ENCODE assay signal across 27 mouse cellular contexts in the genomic region with DNA sequence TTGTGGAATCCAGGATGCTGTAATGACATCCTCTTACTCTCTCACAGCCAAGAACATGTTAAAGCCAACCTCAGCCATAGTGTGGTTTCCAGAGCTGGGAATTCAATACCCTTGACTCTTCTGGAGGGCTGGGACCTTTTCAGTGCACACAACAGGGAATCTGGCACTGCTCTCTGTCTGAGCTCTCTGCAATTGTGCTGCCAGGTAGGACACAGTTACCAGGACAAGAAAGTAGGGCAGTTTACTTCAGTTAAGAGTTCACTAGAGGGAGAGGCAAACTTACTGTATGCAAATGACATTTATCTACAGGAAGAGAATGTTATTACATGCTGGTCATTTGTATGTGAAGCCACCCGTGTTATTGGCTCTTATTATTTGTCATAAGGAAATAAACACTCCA.
DNase-seq lines count a peak whose midpoint lies in the region; ATAC-seq lines count a peak whose summit lies in the region.
"Had no signal": no experiment of that assay in that cellular context is flagged by ENCODE, and none has a peak within 500 bp of the region (broad histone marks: within the 10 kb centered on the region; RNA-seq: fewer than 3 reads in every experiment).

No protein-coding gene starts in this region.

- H3K9me3 ChIP-seq in heart, embryonic 11.5 days (replicated peaks; ENCODE audit: control insufficient read depth, low read length): no peaks in the 10 kb centered on the region
- no peaks in the 10 kb centered on the region for H3K9me3 ChIP-seq in embryonic facial prominence, embryonic 14.5 days (ENCODE audit: control insufficient read depth, low read length)
- H3K9me3 ChIP-seq: heart, embryonic 15.5 days; limb, embryonic 10.5 days; limb, embryonic 15.5 days; midbrain, embryonic 10.5 days; neural tube, embryonic 12.5 days had no signal

- H3K4me3 ChIP-seq in heart, embryonic 11.5 days (ENCODE audit: low read depth, low read length): no peak overlapping the region
- no peak overlapping the region for H3K4me3 ChIP-seq in embryonic facial prominence, embryonic 14.5 days (ENCODE audit: low read depth, low read length)
- H3K4me3 ChIP-seq: heart, embryonic 15.5 days; limb, embryonic 10.5 days; limb, embryonic 15.5 days; midbrain, embryonic 10.5 days; myocyte; neural tube, embryonic 12.5 days had no signal

- DNase-seq in cerebellum, adult 18-20 months: peak; percentile 7 to 18
- DNase-seq in cerebellum, adult 11 months: no peak
- DNase-seq in heart, adult 11 months: peak; percentile 74
- peak; percentile 6 for DNase-seq in cerebellum, adult 9-11 months
- DNase-seq in embryonic facial prominence, embryonic 14.5 days (ENCODE audit: low spot score): peak; percentile 48
- DNase-seq in layer of hippocampus, postnatal 10 days (ENCODE audit: low spot score in 2 of 2): no peak
- DNase-seq: adrenal gland, adult 8-10 months; B cell, adult 2 months; kidney, adult 8-10 months; kidney, postnatal 10 days; lung, adult 2 months; lung, postnatal 10 days; right cerebral cortex, postnatal 4 days; thymus, postnatal 4 days had no signal

- H3K27me3 ChIP-seq in heart, embryonic 11.5 days (ENCODE audit: control insufficient read depth, insufficient read depth, low read length): no peaks in the 10 kb centered on the region
- no peaks in the 10 kb centered on the region for H3K27me3 ChIP-seq in embryonic facial prominence, embryonic 14.5 days (replicated peaks; ENCODE audit: control insufficient read depth, insufficient read depth, low read length)
- H3K27me3 ChIP-seq: heart, embryonic 15.5 days; limb, embryonic 15.5 days; neural tube, embryonic 12.5 days had no signal

- no peak overlapping the region for H3K27ac ChIP-seq in heart, embryonic 11.5 days (ENCODE audit: low read depth, low read length)
- H3K27ac ChIP-seq in embryonic facial prominence, embryonic 14.5 days (replicated peaks; ENCODE audit: low read depth, low read length): no peak overlapping the region
- H3K27ac ChIP-seq: heart, embryonic 15.5 days; limb, embryonic 10.5 days; limb, embryonic 15.5 days; liver, embryonic 14.5 days; macrophage; midbrain, embryonic 10.5 days; neural tube, embryonic 12.5 days had no signal

- no peaks in the 10 kb centered on the region for H3K36me3 ChIP-seq in heart, embryonic 11.5 days (ENCODE audit: control insufficient read depth, insufficient read depth, low read length)
- no peaks in the 10 kb centered on the region for H3K36me3 ChIP-seq in embryonic facial prominence, embryonic 14.5 days (ENCODE audit: control insufficient read depth, insufficient read depth, low read length)
- H3K36me3 ChIP-seq: heart, embryonic 15.5 days; limb, embryonic 10.5 days; limb, embryonic 15.5 days; midbrain, embryonic 10.5 days; neural tube, embryonic 12.5 days had no signal

- H3K4me2 ChIP-seq in heart, embryonic 11.5 days: no peak overlapping the region
- no peak overlapping the region for H3K4me2 ChIP-seq in embryonic facial prominence, embryonic 14.5 days (ENCODE audit: low read depth, low read length)
- H3K4me2 ChIP-seq: heart, embryonic 15.5 days; limb, embryonic 15.5 days; neural tube, embryonic 12.5 days had no signal

- H3K4me1 ChIP-seq in heart, embryonic 11.5 days (ENCODE audit: control insufficient read depth, insufficient read depth, low read length): no peaks in the 10 kb centered on the region
- no peaks in the 10 kb centered on the region for H3K4me1 ChIP-seq in embryonic facial prominence, embryonic 14.5 days (ENCODE audit: control insufficient read depth, insufficient read depth, low read length)
- H3K4me1 ChIP-seq: heart, embryonic 15.5 days; limb, embryonic 10.5 days; limb, embryonic 15.5 days; midbrain, embryonic 10.5 days; neural tube, embryonic 12.5 days had no signal

- no peak overlapping the region for H3K9ac ChIP-seq in heart, embryonic 11.5 days (ENCODE audit: low read depth, low read length)
- H3K9ac ChIP-seq in embryonic facial prominence, embryonic 14.5 days (ENCODE audit: low read depth, low read length): no peak overlapping the region
- H3K9ac ChIP-seq: heart, embryonic 15.5 days; limb, embryonic 15.5 days; liver, embryonic 14.5 days; neural tube, embryonic 12.5 days had no signal

- 57% methylated on average over 1 of the region's 1 CpGs for WGBS in heart, embryonic 11.5 days (ENCODE audit: insufficient replicate concordance)
- 74% methylated on average over 1 of the region's 1 CpGs for WGBS in embryonic facial prominence, embryonic 14.5 days

- no peak for ATAC-seq in heart, embryonic 11.5 days (replicated peaks; ENCODE audit: insufficient number of reproducible peaks, low FRiP score, low TSS enrichment)
- no peak for ATAC-seq in embryonic facial prominence, embryonic 14.5 days (ENCODE audit: low read depth)
- ATAC-seq: activated CD4-positive, CD25-positive, alpha-beta regulatory T cell, adult 4 months; forebrain, embryonic 14.5 days; intestine, embryonic 16.5 days; midbrain, embryonic 16.5 days had no signal

Comparison
In these comparisons a context has a peak if more than half of its experiments do, and no peak if none do; other contexts are left out.
1. DNase-seq: peak in cerebellum, adult 18-20 months (2 of 2), heart, adult 11 months (single experiment), cerebellum, adult 9-11 months (single experiment) and embryonic facial prominence, embryonic 14.5 days (single experiment); none in cerebellum, adult 11 months (single experiment) and layer of hippocampus, postnatal 10 days (0 of 2).